ENCODE assay signal across 10 mouse cellular contexts in genomic region chr2:158215283-158216117, GRCm38 (mm10). TPM values are rescaled to one million over a fixed set of nuclear protein-coding genes. Genes with fewer than 3 reads are reported as not detected.
DNase-seq lines count a peak whose midpoint lies in the region; ATAC-seq lines count a peak whose summit lies in the region.
"Had no signal": no experiment of that assay in that cellular context is flagged by ENCODE, and none has a peak within 500 bp of the region (broad histone marks: within the 10 kb centered on the region; RNA-seq: fewer than 3 reads in every experiment).

No protein-coding gene starts in this region.

- H3K36me3 ChIP-seq in midbrain, embryonic 14.5 days (ENCODE audit: control insufficient read depth, insufficient read depth, low read length) = no peaks in the 10 kb centered on the region
- H3K36me3 ChIP-seq: hindbrain, embryonic 15.5 days had no signal

- no peak for ATAC-seq in midbrain, embryonic 14.5 days (ENCODE audit: low FRiP score, low TSS enrichment)

- no peak overlapping the region for H3K9ac ChIP-seq in midbrain, embryonic 14.5 days (replicated peaks; ENCODE audit: low read length)
- H3K9ac ChIP-seq: hindbrain, embryonic 15.5 days had no signal

- H3K27me3 ChIP-seq in midbrain, embryonic 14.5 days (ENCODE audit: control insufficient read depth, insufficient read depth, low read length) = no peaks in the 10 kb centered on the region
- H3K27me3 ChIP-seq: hindbrain, embryonic 15.5 days had no signal

- H3K4me2 ChIP-seq in midbrain, embryonic 14.5 days (ENCODE audit: low read length) = no peak overlapping the region
- H3K4me2 ChIP-seq: hindbrain, embryonic 15.5 days had no signal

- 67% methylated on average over 9 of the region's 9 CpGs for WGBS in midbrain, embryonic 14.5 days

- peak; percentile 50 for DNase-seq in gastrocnemius, adult 18-20 months (ENCODE audit: low spot score)
- DNase-seq in gastrocnemius, postnatal 10 days = no peak
- peak; percentile 26 for DNase-seq in adipocyte (ENCODE audit: low spot score)
- DNase-seq in gastrocnemius, postnatal 14 days = peak; percentile 61
- DNase-seq in kidney, adult 9 months = peak; percentile 86
- DNase-seq in adrenal gland, adult (ENCODE audit: inconsistent age in 2 of 2, low spot score in 1 of 2) = no peak
- no peak for DNase-seq in B cell, adult 2 months
- DNase-seq in midbrain, embryonic 14.5 days = no peak

- no peak overlapping the region for H3K4me3 ChIP-seq in midbrain, embryonic 14.5 days (replicated peaks; ENCODE audit: low read depth, low read length)
- H3K4me3 ChIP-seq: hindbrain, embryonic 15.5 days had no signal

- intact Hi-C loops in gastrocnemius, postnatal 14 days (cut with DNase I; ENCODE audit: low total_unique reads) = no loop called here

- H3K4me1 ChIP-seq in midbrain, embryonic 14.5 days (ENCODE audit: control insufficient read depth, insufficient read depth, low read length) = no peaks in the 10 kb centered on the region

- no peaks in the 10 kb centered on the region for H3K9me3 ChIP-seq in midbrain, embryonic 14.5 days (ENCODE audit: control insufficient read depth, low read length)
- H3K9me3 ChIP-seq: hindbrain, embryonic 15.5 days had no signal

- no peak overlapping the region for H3K27ac ChIP-seq in midbrain, embryonic 14.5 days (replicated peaks; ENCODE audit: low read depth, low read length)
- H3K27ac ChIP-seq: hindbrain, embryonic 15.5 days had no signal

RNA-seq across cellular contexts. Expression of gene D630003M21Rik, which starts 13.5 kb away (rescaled TPM):
- total RNA-seq in gastrocnemius, adult 18-20 months (2021) = 1 to 10 TPM; 1.2 to 1.7 TPM
- total RNA-seq in gastrocnemius, postnatal 10 days (2021) = 1 to 10 TPM; 4.2 to 4.7 TPM
- 1 to 10 TPM; 3.3 to 4.2 TPM for total RNA-seq in gastrocnemius, postnatal 14 days (2021)
- polyA plus RNA-seq in midbrain, embryonic 14.5 days (2014; fragmentation: Nextera tagmentation; extraction: Ambion mirVana) = 0.97 and 1.4 TPM in 2 replicates

RNA-seq across cellular contexts. Expression of gene Bpi, which starts 42.4 kb away (rescaled TPM):
- not detected for total RNA-seq in gastrocnemius, adult 18-20 months (2021)
- total RNA-seq in gastrocnemius, postnatal 10 days (2021) = not detected
- not detected for total RNA-seq in gastrocnemius, postnatal 14 days (2021)
- not detected in 2 replicates for polyA plus RNA-seq in midbrain, embryonic 14.5 days (2014; fragmentation: Nextera tagmentation; extraction: Ambion mirVana)
- polyA plus RNA-seq: C2C12; hindbrain, embryonic 15.5 days had no signal

Comparison
In these comparisons a context has a peak if more than half of its experiments do, and no peak if none do; other contexts are left out.
1. DNase-seq: peak in gastrocnemius, adult 18-20 months (single experiment), adipocyte (single experiment), gastrocnemius, postnatal 14 days (single experiment) and kidney, adult 9 months (single experiment); none in gastrocnemius, postnatal 10 days (single experiment), adrenal gland, adult (0 of 2), B cell, adult 2 months (0 of 2) and midbrain, embryonic 14.5 days (single experiment).